Mouse (Mus musculus): ENCODE measurements around the gene Rgs16.
"Not testable (repeated sequence)": the region's sequence is repeated elsewhere in the genome, so short reads cannot be mapped to it uniquely, and the experiment has no call there.

The Rgs16 gene

DNA sequence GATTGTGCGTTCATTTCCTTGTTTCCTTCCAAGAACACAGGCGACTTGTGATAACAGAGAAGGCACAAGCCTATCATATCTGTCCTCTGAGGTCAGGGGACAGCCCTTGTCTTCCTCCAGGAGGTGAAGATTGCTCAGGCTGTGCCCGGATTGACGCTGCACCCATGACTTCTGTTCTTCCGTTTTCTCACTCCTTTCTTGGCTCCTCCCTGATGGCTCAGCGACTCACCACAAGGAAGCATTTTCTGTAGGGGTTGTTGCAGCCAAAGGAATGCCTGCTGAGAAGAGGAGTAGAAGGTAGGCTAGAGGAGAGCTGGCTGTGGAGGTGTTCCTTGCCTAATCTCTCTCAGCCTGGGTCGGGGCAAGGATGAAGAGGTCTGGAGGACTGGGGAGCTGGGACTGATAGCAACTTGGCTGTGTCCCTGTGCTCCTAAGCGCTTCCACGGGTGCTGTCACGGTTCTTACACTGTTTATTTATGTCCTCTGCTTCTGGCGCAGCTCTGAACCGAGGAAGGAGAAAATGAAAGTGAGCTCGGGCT, 11.7 kb downstream of the Rgs16 start:
- DNase-seq (ENCODE audit: low read depth), result peak; percentile 83

- DNase-seq (ENCODE audit: low read depth), result no peak
Observed at GRCm38 (mm10) chr1:153752521-153752920, 12.4 kb downstream of the Rgs16 start.

- DNase-seq (ENCODE audit: low read depth), result no peak
Observed at GRCm38 (mm10) chr1:153753725-153754464, 13.7 kb downstream of the Rgs16 start.

- no peak for DNase-seq (ENCODE audit: low read depth)
Observed at GRCm38 (mm10) chr1:153764136-153764535, 24.0 kb downstream of the Rgs16 start.

DNA sequence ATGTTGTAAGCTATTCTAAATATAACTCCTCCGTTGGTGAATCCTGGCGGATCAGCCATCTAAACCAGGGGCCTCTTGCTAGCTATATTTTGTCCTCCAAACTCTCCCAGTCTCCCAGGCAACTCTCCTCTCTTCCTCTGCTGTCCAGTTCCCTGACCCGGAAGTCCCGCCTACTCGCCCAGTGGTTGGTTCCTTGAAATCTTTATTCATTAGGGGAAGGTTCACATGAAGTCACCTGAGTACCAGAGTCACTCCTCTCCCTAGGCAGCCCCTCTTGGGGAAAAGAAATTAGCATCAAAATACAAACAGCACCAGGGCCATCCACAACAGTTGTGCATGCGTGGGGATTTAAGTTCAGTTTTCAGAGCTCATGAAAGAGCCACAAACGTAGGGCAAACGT, 26.1 kb downstream of the Rgs16 start:
- DNase-seq (ENCODE audit: low read depth), result no peak

DNA sequence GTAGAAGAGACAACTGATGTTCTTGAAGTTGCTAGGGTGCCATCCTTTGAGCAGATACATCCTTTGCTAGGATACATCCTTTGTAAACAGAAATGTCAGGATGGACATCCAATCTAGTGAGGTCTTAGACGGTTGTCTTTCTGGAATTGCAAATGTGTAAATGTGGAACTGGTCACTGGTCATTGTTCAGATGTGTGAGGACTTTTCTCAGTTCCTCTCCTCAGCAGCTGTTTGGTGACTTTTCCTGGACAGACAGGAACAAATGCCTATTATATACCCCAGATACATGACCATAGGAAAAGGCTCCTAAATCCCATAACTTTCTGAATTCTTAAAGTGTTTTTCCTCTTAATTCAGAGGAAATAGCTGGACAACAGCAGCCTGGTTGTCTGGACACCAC, 27.1 kb downstream of the Rgs16 start:
- DNase-seq (ENCODE audit: low read depth), result no peak

DNA sequence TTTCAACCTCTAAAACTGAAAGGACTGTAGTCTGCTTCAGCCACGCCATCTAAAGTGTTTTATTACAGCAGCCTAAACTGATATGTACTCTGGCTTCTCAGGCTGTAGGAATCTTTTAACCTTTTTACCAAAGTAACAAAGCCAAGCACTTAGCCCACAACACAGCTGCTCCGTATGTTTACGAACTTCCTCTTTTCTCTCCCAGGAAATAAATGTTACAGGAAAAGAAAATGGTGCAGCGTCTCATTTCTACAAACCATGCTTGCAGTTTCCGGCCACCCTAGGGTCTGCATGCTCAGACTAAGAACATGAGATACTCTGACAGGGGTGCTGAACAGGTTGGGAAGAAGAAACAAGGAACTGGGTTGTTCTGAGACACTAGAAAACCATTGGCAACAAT, 28.3 kb downstream of the Rgs16 start:
- no peak for DNase-seq (ENCODE audit: low read depth)

- not testable (repeated sequence) for DNase-seq (ENCODE audit: low read depth)
Observed at GRCm38 (mm10) chr1:153769571-153769970, 29.4 kb downstream of the Rgs16 start.

DNA sequence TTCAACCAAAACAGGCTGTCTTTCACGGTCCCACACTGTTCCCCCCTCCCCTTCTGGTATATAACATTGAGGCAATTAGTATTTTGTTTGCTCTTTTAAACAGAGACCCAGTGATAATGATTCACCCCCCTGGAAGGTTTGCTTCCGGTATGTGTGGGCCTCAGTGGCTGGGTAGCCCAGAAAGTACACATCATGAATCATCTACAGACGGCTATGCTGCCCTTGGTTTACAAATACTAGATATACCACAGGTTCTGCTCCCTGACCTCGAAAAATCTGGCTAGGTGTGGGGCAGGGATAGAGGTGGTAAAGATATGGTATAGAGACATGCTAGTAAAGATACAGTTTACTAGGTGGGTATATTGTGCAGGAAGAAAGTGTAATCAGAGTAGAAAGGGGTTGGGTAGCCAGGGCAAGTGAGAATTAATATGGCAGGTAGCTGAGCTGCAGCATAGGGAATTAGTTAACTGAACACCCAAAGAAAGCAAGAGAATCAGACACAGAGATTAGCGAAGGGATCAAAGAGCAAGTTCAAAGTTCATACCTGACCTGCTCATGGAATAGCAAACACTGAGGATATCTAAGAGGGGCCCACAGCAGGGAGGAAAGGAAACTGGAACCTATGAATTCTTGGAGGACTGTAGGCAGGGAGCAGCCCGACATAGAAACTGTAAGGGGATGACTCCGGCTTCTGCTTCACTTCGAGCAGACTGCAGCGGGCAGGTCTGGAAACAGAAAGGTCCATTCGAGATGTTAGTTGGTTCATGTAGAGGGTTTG, 30.0 kb downstream of the Rgs16 start:
- no peak for DNase-seq (ENCODE audit: low read depth)

- no peak for DNase-seq (ENCODE audit: low read depth)
Observed at GRCm38 (mm10) chr1:153770776-153771167, 30.6 kb downstream of the Rgs16 start.

- no peak for DNase-seq (ENCODE audit: low read depth)
Observed at GRCm38 (mm10) chr1:153775174-153775573, 35.0 kb downstream of the Rgs16 start.

GRCm38 (mm10) chr1:153776257-153776656, 36.1 kb downstream of the Rgs16 start:
- no peak for DNase-seq (ENCODE audit: low read depth)

DNA sequence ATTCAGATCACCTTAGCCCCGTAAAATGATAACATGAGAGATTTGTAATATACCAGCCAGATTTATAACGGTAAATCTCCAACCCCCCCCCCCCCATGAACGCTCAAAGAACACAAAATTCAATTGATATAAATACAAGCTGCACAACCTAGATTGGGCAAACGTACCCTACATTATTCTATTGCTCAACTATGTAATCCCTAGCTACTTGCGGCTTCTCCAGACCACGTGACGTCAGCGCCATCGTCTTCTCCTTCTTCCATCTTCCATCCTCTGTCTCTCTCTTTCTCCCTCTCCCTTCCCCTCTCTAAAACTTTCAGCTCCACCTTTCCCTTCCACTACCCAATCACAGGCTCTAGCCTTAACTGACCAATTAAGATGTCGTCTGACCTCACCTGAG, 38.1 kb downstream of the Rgs16 start:
- no peak for DNase-seq (ENCODE audit: low read depth)

DNA sequence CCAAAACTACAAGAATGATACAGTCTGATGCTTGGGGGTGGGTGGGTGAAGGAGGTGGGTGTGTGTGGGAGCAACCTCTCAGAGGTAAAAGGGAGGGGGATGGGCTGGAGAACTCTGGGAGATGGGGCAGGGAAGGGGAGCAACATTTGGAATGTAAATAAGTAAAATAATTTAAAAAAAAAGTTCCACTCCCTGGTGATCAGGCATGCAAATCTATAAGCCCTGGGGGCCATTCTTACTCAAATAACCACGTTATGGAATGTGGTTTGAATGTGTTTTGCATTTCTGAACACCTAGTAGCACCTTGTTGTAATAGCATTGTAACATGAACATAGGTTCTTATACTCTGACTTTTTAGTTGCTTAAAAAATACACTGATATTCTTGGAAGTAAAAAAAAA, 43.2 kb downstream of the Rgs16 start:
- DNase-seq (ENCODE audit: low read depth), result no peak

DNA sequence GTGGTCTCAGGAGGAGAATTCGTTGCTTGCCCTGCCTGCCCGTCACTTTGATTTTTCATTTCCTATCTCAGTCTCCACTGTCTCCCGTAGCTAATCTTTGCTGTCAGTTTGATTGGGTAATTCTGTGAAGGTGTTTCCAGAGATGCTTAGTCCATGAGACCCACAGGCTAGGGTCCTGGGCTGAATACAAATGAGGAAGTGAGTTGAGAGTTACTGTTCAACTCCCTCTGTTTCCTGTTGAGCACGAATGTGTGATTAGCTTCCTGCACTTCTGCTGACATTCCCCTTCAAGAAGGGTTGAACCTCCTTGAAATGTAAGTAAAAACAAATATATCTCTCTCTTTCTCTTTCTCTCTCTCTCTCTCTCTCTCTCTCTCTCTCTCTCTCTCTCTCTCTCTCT, 45.5 kb downstream of the Rgs16 start:
- no peak for DNase-seq (ENCODE audit: low read depth)

DNA sequence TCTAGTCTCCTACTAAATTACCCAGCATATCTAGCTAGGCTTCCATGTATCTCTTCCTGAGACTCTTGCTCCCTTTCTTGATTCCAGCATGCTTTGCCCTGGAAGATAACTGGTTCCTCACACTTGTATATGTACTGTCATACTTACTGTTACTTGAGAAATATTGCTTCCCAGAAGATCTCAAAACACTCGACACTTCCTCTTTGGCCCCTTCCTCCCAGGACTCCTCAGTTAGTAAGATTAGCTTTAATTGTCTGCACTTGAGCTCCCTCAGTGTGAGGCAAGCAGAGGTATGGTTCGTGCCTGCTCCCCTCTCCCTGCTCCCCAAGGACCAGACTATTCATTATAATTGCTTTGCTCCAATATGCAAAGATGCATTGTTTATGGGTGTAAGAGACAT, 50.6 kb downstream of the Rgs16 start:
- no peak for DNase-seq (ENCODE audit: low read depth)

- no peak for DNase-seq (ENCODE audit: low read depth)
Observed at GRCm38 (mm10) chr1:153794241-153794640, 54.1 kb downstream of the Rgs16 start.

Data from naive thymus-derived CD4-positive, alpha-beta T cell, adult 2 months (primary cell).